Comparison of ENCODE assay signal across 9 mouse cellular contexts in the genomic region with DNA sequence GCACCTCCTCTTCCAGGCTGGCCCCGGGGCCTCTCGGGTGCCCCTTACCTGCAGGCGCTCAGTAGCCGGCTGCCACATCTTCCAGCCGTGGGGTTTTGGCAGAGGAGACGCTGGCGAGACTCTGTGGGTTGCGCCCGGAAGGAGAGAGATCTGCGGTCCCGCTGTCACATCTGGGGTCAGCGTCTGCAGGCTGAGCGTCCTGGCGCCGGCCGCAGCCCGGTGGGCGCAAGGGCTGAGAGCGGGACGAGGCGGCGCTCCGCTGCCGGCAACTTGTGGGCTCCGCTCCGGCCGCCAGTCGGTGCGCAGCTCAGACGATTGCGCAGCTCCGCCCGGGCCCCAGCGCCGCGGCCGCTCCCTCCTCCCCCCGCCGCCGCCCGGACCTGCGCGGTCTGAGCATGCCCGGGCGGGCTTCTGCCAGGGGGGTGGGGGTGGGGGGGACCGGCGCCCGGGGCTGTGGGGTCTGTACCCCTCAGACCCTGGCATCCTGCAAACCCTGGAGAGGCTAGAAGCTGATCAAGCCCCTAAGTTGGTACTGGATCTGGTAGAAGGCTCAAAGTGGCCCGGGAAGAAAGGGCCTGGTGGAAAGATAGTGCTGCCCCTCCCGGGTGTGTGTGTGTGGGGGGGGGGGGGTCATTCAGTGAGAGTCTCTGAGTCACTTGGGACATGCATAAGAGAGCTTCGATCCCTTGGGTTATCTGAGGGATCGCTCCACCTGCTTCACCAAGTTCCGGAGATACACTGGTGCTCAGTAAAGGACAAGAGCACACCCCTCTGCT.
DNase-seq lines count a peak whose midpoint lies in the region; ATAC-seq and TF ChIP-seq lines count a peak whose summit lies in the region.
"Had no signal": no experiment of that assay in that cellular context is flagged by ENCODE, and none has a peak within 500 bp of the region (broad histone marks: within the 10 kb centered on the region; RNA-seq: fewer than 3 reads in every experiment).

No protein-coding gene starts in this region.

- no peaks in the 10 kb centered on the region; the same call in 1 of the 2 replicates for H3K27me3 ChIP-seq in thymus, adult 2 months (ENCODE audit: control insufficient read depth, insufficient read depth, low read length)
- H3K27me3 ChIP-seq in heart, embryonic 13.5 days (replicated peaks) = peaks cover 27% of the 10 kb centered on the region
- peaks cover 8% of the 10 kb centered on the region; the same call in 1 of the 2 replicates for H3K27me3 ChIP-seq in liver, embryonic 15.5 days
- no peaks in the 10 kb centered on the region for H3K27me3 ChIP-seq in neural tube, embryonic 11.5 days (ENCODE audit: control insufficient read depth, insufficient read depth, low read length)
- H3K27me3 ChIP-seq: CH12.LX had no signal

- H3K4me2 ChIP-seq in heart, embryonic 13.5 days = peak overlapping the region; percentile 94
- H3K4me2 ChIP-seq in liver, embryonic 15.5 days = peak overlapping the region; percentile 56
- peak overlapping the region; percentile 85 for H3K4me2 ChIP-seq in neural tube, embryonic 11.5 days (ENCODE audit: low read depth)

- H3K27ac ChIP-seq in thymus, adult 2 months (ENCODE audit: control insufficient read depth, insufficient read depth, low read length) = no peak overlapping the region
- H3K27ac ChIP-seq in embryonic fibroblast, embryonic 13.5 days (ENCODE audit: insufficient read depth, low read length) = no peak overlapping the region
- no peak overlapping the region for H3K27ac ChIP-seq in heart, embryonic 13.5 days (replicated peaks)
- 0 out of 2 replicates have a peak overlapping the region, but pooled peaks have one; percentile 6 for H3K27ac ChIP-seq in liver, embryonic 15.5 days (replicated peaks)
- 0 out of 2 replicates have a peak overlapping the region, but pooled peaks have one; percentile 34 for H3K27ac ChIP-seq in neural tube, embryonic 11.5 days (ENCODE audit: low read depth, low read length)

- H3K4me3 ChIP-seq in thymus, adult 2 months (ENCODE audit: control insufficient read depth, insufficient read depth, low read length) = peak overlapping the region; percentile 39
- peak overlapping the region; percentile 78 for H3K4me3 ChIP-seq in embryonic fibroblast, embryonic 13.5 days (ENCODE audit: insufficient read depth, low read length)
- peak overlapping the region; percentile 67 for H3K4me3 ChIP-seq in heart, embryonic 13.5 days
- peak overlapping the region; percentile 57 for H3K4me3 ChIP-seq in liver, embryonic 15.5 days (replicated peaks)
- peak overlapping the region; percentile 65 for H3K4me3 ChIP-seq in neural tube, embryonic 11.5 days (ENCODE audit: low read depth, low read length)

- peak overlapping the region; percentile 80 for H3K9ac ChIP-seq in heart, embryonic 13.5 days
- no peak overlapping the region for H3K9ac ChIP-seq in liver, embryonic 15.5 days
- peak overlapping the region; percentile 70 for H3K9ac ChIP-seq in neural tube, embryonic 11.5 days (ENCODE audit: low read length)

- no peaks in the 10 kb centered on the region for H3K36me3 ChIP-seq in thymus, adult 2 months (ENCODE audit: control insufficient read depth, insufficient read depth, low read length)
- H3K36me3 ChIP-seq in heart, embryonic 13.5 days = no peaks in the 10 kb centered on the region
- no peaks in the 10 kb centered on the region for H3K36me3 ChIP-seq in liver, embryonic 15.5 days (replicated peaks)
- H3K36me3 ChIP-seq in neural tube, embryonic 11.5 days (ENCODE audit: control insufficient read depth, insufficient read depth, low read length) = no peaks in the 10 kb centered on the region

- WGBS in thymus, adult 2 months = 5% methylated on average over 50 of the region's 53 CpGs
- 3% methylated on average over 28 of the region's 53 CpGs for WGBS in heart, embryonic 13.5 days
- WGBS in liver, embryonic 15.5 days (ENCODE audit: insufficient replicate concordance) = 2% methylated on average over 53 of the region's 53 CpGs
- 2% methylated on average over 39 of the region's 53 CpGs for WGBS in neural tube, embryonic 11.5 days

- no peaks in the 10 kb centered on the region for H3K9me3 ChIP-seq in heart, embryonic 13.5 days
- H3K9me3 ChIP-seq in liver, embryonic 15.5 days (replicated peaks) = no peaks in the 10 kb centered on the region
- no peaks in the 10 kb centered on the region for H3K9me3 ChIP-seq in neural tube, embryonic 11.5 days (ENCODE audit: control insufficient read depth, low read length)

- ATAC-seq in heart, embryonic 13.5 days (ENCODE audit: extremely low read depth, insufficient number of reproducible peaks, low FRiP score, low TSS enrichment) = 0 out of 2 replicates have a peak, but pooled peaks have one; percentile 51
- peak; percentile 68 for ATAC-seq in liver, embryonic 15.5 days (ENCODE audit: insufficient read depth)
- peak; percentile 80 for ATAC-seq in neural tube, embryonic 11.5 days (ENCODE audit: insufficient read depth, low FRiP score, low TSS enrichment)

- no peak for TF ChIP-seq POLR2A in thymus, adult 2 months (IDR thresholded peaks at IDR 0.05; ENCODE audit: control insufficient read depth, extremely low read depth, insufficient read depth, low read length, poor library complexity)
- TF ChIP-seq POLR2A in embryonic fibroblast, embryonic 13.5 days (IDR thresholded peaks at IDR 0.05; ENCODE audit: low read depth, low read length) = peak; percentile 56

- H3K4me1 ChIP-seq in thymus, adult 2 months (replicated peaks; ENCODE audit: control insufficient read depth, insufficient read depth, low read length) = no peaks in the 10 kb centered on the region
- H3K4me1 ChIP-seq in embryonic fibroblast, embryonic 13.5 days (ENCODE audit: control insufficient read depth, insufficient read depth, low read length) = no peaks in the 10 kb centered on the region
- H3K4me1 ChIP-seq in heart, embryonic 13.5 days = peaks cover 8% of the 10 kb centered on the region; the same call in 1 of the 2 replicates
- H3K4me1 ChIP-seq in liver, embryonic 15.5 days (replicated peaks) = 0 out of 2 replicates have a peak, but pooled peaks cover 5% of the 10 kb centered on the region
- H3K4me1 ChIP-seq in neural tube, embryonic 11.5 days (ENCODE audit: control insufficient read depth, insufficient read depth, low read length) = no peaks in the 10 kb centered on the region

- no peak for DNase-seq in thymus, adult 2 months
- DNase-seq in thymus, postnatal 10 days (ENCODE audit: low spot score in 2 of 2) = no peak
- DNase-seq in kidney, postnatal 10 days = peak; percentile 76
- DNase-seq in neural tube, embryonic 11.5 days (ENCODE audit: low spot score) = peak; percentile 78
- DNase-seq in urinary bladder, postnatal 14 days (ENCODE audit: low spot score) = peak; percentile 71

- no peak for TF ChIP-seq CTCF in thymus, adult 2 months (IDR thresholded peaks at IDR 0.05; ENCODE audit: borderline replicate concordance, control insufficient read depth, extremely low read depth, insufficient read depth, low read length, poor library complexity)
- TF ChIP-seq CTCF in embryonic fibroblast, embryonic 13.5 days (IDR thresholded peaks at IDR 0.05; ENCODE audit: borderline replicate concordance, insufficient read depth, low read length) = no peak

Comparison
In these comparisons a context has a peak if more than half of its experiments do, and no peak if none do; other contexts are left out.
1. DNase-seq: peak in kidney, postnatal 10 days (single experiment), neural tube, embryonic 11.5 days (single experiment) and urinary bladder, postnatal 14 days (single experiment); none in thymus, adult 2 months (single experiment) and thymus, postnatal 10 days (0 of 2).
2. H3K27ac ChIP-seq: peak in liver, embryonic 15.5 days (single experiment) and neural tube, embryonic 11.5 days (single experiment); none in thymus, adult 2 months (single experiment), embryonic fibroblast, embryonic 13.5 days (single experiment) and heart, embryonic 13.5 days (single experiment).
3. Peak in every context shown above with its lines, with median percentiles within 50 percentile points of each other: H3K4me3 ChIP-seq, ATAC-seq and H3K4me2 ChIP-seq.